Mouse (Mus musculus) erythroblast, embryonic 14.5 days (primary cell): ENCODE results near the gene Cd4.

ENCODE experiments used
- GATA1 ChIP-seq: IDR thresholded peaks from 2 replicates; pipeline ENCODE4 v1.6.1; 2012; ENCODE audit warnings: low read length, inconsistent platforms, mixed read lengths
- TAL1 ChIP-seq: IDR thresholded peaks from 3 replicates; pipeline ENCODE4 v1.6.1; 2012; ENCODE audit warnings: low read length, inconsistent platforms, mixed read lengths

DNA sequence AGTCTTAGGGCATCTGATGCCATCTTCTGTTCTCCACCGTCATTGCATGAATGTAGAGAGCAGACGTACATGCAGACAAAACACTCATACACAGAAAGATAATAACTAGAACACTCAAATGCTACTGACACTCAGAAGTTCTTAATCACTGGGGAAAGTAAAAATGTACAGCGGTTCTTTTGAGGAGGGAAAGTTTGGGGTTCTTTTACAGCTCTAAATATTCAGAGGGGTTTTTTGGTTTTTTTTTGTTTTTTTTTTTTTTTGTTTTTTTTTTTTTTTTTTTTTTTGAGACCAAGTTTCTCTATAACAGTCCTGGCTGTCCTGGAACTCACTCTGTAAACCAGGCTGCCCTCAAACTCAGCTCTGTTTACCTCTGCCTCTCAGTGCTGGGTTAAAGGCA lies 45.1 kb upstream of the Cd4 start:
- no peak for TF ChIP-seq GATA1
- TF ChIP-seq TAL1: no peak
